Mouse (Mus musculus): Measurements from ENCODE around the gene Kcnab1.

DNA sequence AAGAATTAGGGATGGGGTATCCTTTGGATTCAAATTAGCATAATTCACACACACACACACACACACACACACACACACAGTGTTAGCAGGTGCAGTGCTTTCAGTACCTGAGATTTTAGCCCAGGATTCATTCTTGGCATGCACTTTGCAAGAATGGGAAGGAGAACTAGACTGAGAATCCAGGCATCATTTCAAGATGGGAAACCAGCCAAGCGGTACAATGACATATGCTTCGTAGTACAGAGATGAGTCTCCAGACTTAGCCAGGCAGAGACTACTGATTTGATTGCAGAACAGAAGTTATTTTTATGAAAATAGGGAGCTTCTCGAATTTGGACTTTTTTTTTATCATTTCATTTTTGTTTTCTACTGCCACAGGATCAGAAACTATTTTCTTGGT is 15.8 kb downstream of the Kcnab1 start:
- no peak for TF ChIP-seq CTCF (conservative IDR thresholded peaks at IDR 0.05 in 1 of 2, IDR thresholded peaks at IDR 0.05 in 1 of 2; ENCODE audit: low read depth in 2 of 2, low read length in 2 of 2)
- peak; percentile 67; the same call in 1 of the 2 replicates for TF ChIP-seq EP300 (IDR thresholded peaks at IDR 0.05; ENCODE audit: low read length)
- no peak for TF ChIP-seq POLR2A (IDR thresholded peaks at IDR 0.05; ENCODE audit: low read depth, low read length)
- no peak for TF ChIP-seq RCOR1 (conservative IDR thresholded peaks at IDR 0.05; ENCODE audit: low read depth, low read length)
- TF ChIP-seq CHD2 (IDR thresholded peaks at IDR 0.05; ENCODE audit: low read length), result no peak
- TF ChIP-seq TBP (conservative IDR thresholded peaks at IDR 0.05; ENCODE audit: low read depth, low read length), result no peak
- TF ChIP-seq MAX (IDR thresholded peaks at IDR 0.05; ENCODE audit: low read length), result no peak
- no peak for TF ChIP-seq MXI1 (IDR thresholded peaks at IDR 0.05; ENCODE audit: low read depth, low read length)
- TF ChIP-seq SMC3 (IDR thresholded peaks at IDR 0.05; ENCODE audit: low read depth, low read length), result no peak
- no peak for TF ChIP-seq MEF2A (IDR thresholded peaks at IDR 0.05; ENCODE audit: borderline replicate concordance, low read depth, low read length)
- TF ChIP-seq BHLHE40 (IDR thresholded peaks at IDR 0.05; ENCODE audit: low read depth, low read length), result no peak
